Mouse (Mus musculus): Measurements from ENCODE around the gene Esrrb. TPM values are rescaled to one million over a fixed set of nuclear protein-coding genes. Genes with fewer than 3 reads are reported as not detected.

Esrrb gene
- 10 to 100 TPM; 12.7 to 15.0 TPM for total RNA-seq (2021)

GRCm38 (mm10) chr12:86360696-86361631 is at the start of gene Esrrb:
TSS of gene Esrrb (plus strand) at chr12:86361117.
- peak; percentile 80 for DNase-seq

DNA sequence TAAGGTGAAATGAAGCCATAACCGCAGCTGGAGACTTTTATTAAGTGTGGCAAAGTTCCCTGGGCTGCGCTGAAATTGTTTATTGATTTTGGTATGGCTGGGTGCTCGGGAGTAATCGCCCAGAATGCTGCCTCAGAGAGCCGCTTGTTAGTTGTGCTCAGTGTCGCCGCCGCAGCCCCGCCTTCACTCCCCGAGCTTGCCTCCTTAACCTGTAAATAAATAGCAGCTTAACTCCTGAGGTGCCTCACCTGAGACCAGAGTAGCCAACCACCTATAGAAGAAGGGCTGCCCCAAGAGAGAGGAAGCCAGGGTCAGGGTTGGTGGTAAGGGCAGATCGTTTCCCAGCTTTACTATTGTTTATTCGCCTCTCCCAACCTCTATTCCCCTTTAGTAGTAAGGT is 40.3 kb upstream of the Esrrb start:
- no peak for DNase-seq

GRCm38 (mm10) chr12:86324297-86324696 is 36.6 kb upstream of the Esrrb start:
- DNase-seq = no peak

- no peak for DNase-seq
These were observed 31.1 kb upstream of the Esrrb start for GRCm38 (mm10) chr12:86329813-86330212.

- no peak for DNase-seq
These were observed 30.2 kb upstream of the Esrrb start for GRCm38 (mm10) chr12:86330684-86331083.

DNA sequence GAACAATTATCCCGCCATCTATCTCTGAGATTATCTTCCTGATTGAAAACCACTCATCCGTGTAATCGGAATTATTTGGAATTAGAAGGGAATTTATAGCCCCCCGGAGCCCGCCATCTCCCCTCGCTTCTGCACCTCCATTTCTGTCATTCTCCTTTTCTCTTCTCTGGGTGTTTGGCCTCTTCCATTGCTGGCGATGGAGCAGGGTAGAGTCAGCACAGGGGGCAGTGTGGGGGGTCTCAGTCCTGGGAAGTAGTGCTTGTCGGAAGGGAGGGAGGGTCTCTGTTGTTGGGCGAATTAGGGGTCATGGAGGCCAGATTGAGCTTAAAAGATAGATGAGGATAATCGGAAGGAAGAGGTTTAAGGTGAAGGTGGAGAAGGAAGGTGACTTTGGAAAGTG is 29.7 kb upstream of the Esrrb start:
- DNase-seq = no peak

- no peak for DNase-seq
These were observed 24.7 kb upstream of the Esrrb start for GRCm38 (mm10) chr12:86336209-86336608.

DNA sequence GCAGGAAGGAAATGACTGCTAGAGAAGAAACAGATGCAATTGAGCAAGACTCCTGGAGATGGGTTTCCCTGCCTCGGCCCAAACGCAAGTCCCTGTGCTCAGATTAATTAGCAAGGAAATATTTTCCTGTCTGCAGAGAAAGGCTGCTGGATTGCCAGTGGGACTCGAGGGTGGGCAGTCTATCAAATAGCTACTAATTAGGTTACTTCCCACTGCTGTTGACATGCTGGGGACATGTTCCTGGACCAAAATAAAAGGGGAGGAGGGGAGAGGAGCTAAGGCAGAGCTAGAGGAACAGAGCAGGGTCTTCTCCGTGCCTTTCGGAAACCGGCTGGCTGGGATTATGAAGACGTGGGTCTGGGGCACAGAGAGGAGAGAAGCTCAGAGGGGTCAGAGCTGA is 24.0 kb upstream of the Esrrb start:
- no peak for DNase-seq

DNA sequence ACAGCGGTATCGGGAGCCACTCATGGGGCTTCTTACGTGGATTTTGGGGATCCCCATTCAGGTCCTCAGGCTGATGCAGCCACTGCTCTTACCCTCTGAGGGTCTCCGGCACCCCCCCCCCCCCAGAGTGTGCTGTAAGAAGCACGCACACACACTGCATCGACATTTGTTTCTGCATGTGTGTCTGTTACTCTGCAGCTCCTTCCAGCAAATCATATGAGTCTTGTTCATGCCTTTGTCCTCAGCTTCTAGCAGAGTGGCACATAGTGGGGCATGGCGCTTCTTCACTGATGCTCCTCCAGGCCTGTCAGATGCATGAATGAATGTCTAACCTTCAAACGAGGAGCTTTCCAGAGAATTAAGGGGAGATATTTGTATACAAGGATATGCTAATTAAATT is 11.4 kb upstream of the Esrrb start:
- no peak for DNase-seq

- DNase-seq = no peak
These were observed 1.5 kb upstream of the Esrrb start for GRCm38 (mm10) chr12:86359406-86359805.

DNA sequence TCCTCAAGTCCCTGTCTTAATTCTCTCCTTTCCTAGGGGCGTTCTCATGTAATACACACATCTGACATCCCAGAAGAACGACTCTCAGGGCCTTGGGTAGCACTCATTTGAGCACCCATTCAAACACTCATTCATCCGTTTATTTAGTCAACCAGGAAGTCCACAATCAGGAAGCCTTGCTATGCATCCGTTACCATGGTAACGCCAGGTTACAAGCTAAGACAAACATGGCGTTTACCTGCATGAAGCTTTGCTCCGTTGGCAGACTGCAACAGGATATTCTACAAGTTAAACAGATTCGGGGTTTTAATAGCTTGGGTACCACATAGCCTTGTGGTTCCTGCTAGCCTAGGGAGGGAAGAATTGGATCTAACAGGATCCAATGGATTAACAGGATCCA is 1.0 kb upstream of the Esrrb start:
- DNase-seq = no peak

- no peak for DNase-seq
These were observed 3.4 kb downstream of the Esrrb start for GRCm38 (mm10) chr12:86364285-86364684.

- DNase-seq = no peak
These were observed 3.8 kb downstream of the Esrrb start for GRCm38 (mm10) chr12:86364756-86365155.

DNA sequence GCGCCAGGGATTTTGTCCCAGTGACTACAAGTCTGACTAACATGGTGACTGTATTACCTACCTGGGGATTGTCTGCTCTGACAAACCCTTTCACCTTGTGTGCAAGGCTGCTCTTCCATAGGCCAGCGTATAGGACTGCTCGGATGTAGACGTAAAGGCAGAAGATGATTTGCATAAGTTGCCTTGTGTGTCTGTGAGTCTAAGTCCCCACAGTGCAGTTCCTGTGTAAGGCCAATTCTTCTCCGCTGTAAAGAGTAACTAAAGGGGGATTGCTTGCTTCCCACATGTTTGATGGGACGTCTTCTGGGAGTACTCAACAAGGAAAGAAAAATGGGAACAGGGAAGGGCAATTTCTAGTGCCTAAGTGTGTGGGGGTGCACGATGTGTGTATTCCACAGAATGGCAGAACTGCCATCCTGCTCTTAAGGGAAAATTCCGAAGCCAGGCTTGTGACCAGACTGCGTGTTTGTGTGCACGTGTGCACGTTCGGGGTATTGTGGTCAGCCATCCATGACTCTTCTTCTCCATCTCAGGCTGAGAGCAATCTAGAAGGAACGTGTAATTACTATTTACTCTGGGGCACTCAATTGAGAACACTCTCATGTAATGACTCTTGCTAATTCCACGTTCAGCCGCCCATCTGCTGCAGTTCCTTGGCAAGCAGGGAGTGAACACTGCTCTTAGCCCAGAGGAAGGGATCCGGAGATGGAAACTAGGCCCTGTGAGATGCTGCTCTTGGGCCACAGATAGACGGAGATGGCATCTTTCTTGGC is 9.9 kb downstream of the Esrrb start:
- no peak for DNase-seq

- DNase-seq = no peak
These were observed 13.4 kb downstream of the Esrrb start for GRCm38 (mm10) chr12:86374286-86374685.

DNA sequence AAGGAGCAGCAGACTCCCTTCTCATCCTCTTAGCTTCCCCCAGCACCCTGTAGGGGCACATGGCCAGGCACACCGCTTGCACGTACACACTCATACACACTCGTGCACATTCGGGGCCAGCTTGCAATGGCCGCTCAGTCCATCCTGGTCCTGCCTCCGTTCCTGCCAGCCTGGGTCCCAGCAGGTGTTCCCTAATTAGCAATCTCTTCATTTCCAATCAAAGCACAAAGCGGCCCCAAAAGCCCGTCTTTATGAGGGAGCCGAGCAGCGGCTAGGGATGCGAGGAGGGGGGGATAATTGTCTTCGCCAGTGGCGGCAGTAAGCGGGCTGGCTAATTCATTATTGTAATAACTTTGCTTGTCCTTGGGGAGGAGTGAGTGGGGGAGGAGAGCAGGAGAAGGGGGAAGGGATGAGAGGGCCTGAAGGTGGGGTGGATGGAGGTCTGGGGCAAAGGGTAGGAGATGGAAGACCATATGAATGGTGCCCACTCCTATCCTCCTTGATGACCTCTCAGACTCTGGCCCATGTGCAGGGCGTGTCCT is 18.8 kb downstream of the Esrrb start:
- DNase-seq = no peak

GRCm38 (mm10) chr12:86383803-86384202 is 22.9 kb downstream of the Esrrb start:
- DNase-seq = no peak

GRCm38 (mm10) chr12:86387671-86388270 is 26.9 kb downstream of the Esrrb start:
- DNase-seq = no peak

DNA sequence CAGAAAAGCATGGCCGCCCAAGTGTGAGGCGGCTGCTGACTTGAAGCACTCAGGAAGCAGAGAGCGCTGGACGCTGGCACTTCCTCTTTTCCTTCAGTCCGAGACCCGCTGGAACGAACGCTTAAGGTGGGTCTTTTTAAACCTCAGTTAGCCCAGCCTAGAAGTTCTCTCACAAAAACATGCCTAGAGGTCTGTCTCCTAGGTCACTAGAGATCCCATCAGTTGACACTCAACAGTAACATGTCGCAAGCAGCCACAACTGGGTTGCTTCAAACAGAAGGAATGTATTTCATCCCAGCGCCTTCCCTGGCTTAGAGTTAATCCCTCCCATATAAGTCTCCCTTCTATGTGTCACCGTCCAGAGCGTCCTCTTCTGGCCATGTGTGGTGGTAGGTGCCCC is 33.9 kb downstream of the Esrrb start:
- no peak for DNase-seq

GRCm38 (mm10) chr12:86395326-86395725 is 34.4 kb downstream of the Esrrb start:
- DNase-seq = no peak

DNA sequence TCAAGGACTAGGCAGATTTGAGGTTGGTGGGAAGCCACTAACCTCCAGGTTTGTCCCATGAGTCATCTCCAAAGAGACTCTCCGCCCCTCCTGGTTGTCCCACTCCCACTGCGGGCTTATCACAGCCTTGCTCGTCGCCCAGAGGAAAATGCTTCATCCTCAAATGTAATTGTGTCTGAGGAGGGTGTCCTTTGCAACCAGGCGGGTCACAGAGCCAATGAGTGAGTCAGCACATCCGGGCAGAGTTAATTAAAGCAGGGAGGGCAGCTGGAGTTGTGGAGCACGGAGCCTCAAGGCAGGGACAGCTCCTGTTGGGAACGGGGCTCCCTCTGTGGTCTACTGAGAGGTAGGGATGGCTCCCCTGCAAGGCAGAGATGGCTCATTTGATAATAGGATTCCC is 37.8 kb downstream of the Esrrb start:
- DNase-seq = peak; percentile 48

DNA sequence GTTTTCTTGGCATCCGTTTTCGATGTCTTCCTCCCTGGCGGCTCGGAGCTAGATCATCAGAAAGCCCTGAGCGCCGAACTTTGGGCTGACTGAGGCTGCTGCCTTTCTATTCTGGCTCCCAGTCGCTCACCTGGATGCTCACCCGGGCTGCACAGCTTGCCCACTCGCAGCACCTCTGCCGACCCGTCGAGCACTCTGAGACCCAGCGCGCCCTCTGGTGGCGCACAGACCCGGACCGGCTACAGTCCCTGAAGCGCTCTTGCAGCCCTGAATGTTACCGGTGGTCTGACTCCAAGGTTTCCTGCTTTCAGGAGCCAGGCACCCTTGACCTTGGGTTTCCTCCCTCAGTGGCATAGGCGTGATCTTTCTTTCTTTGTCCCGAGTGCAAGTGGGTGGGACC is 41.8 kb downstream of the Esrrb start:
- peak; percentile 88 for DNase-seq

DNA sequence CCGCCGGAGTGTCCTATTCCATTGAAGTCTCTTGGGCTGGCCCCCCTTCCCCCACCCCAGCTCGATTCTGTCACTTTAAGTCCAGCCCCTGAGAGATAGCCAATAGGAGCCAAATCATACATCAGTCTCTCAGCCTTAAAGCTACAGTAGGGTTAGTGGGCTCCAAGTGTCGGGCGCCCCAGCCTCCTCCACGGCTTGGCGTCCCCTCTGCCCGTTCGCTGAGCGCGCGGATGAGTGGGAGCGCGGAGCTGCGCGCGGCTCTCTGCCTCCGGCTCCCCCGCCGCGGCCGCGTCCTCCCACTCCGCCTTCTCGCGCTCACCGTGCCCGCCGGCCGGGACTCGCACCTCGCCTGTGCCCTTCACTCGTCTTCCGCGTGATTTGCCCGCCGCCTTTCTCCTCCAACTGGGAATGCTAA is 60.6 kb downstream of the Esrrb start:
- peak; percentile 49 for DNase-seq

All from heart, postnatal 4 days (tissue).